Mouse (Mus musculus): ENCODE measurements around the gene Pop7.
A peak's percentile ranks its signal among the peaks of the same experiment; 100 is the strongest.

GRCm38 (mm10) chr5:137518436-137518835, 16.1 kb upstream of the Pop7 start, which contains the start of gene Gigyf1:
- peak; percentile 55; the same call in 1 of the 2 replicates for TF ChIP-seq CTCF (IDR thresholded peaks at IDR 0.05; ENCODE audit: extremely low read depth, insufficient read length, insufficient replicate concordance, low read depth, low read length)
- no peak for TF ChIP-seq POLR2A (IDR thresholded peaks at IDR 0.05; ENCODE audit: low read depth, low read length)

Data from small intestine, adult 2 months (tissue).